Mouse (Mus musculus): ENCODE measurements around the gene Acbd4.
A peak's percentile ranks its signal among the peaks of the same experiment; 100 is the strongest.

Gene Acbd4

GRCm38 (mm10) chr11:103142441-103143182 lies 41.1 kb downstream of the Acbd4 start:
- DNase-seq (ENCODE audit: extremely low spot score): peak; percentile 35

GRCm38 (mm10) chr11:103144309-103145285 lies 43.1 kb downstream of the Acbd4 start:
- no peak for DNase-seq (ENCODE audit: extremely low spot score)

- no peak for DNase-seq (ENCODE audit: extremely low spot score)
Measured at GRCm38 (mm10) chr11:103146386-103146785, 44.9 kb downstream of the Acbd4 start.

- DNase-seq (ENCODE audit: extremely low spot score): no peak
Measured at GRCm38 (mm10) chr11:103147766-103148165, 46.3 kb downstream of the Acbd4 start.

- DNase-seq (ENCODE audit: extremely low spot score): no peak
Measured at GRCm38 (mm10) chr11:103149771-103150170, 48.3 kb downstream of the Acbd4 start.

- peak; percentile 99 for DNase-seq (ENCODE audit: extremely low spot score)
Measured at GRCm38 (mm10) chr11:103158621-103159478, 57.4 kb downstream of the Acbd4 start.

GRCm38 (mm10) chr11:103160738-103161137 lies 59.3 kb downstream of the Acbd4 start:
- no peak for DNase-seq (ENCODE audit: extremely low spot score)

- no peak for DNase-seq (ENCODE audit: extremely low spot score)
Measured at GRCm38 (mm10) chr11:103161449-103161848, 60.0 kb downstream of the Acbd4 start.
